Mouse (Mus musculus): ENCODE results near the gene Camkv.

DNA sequence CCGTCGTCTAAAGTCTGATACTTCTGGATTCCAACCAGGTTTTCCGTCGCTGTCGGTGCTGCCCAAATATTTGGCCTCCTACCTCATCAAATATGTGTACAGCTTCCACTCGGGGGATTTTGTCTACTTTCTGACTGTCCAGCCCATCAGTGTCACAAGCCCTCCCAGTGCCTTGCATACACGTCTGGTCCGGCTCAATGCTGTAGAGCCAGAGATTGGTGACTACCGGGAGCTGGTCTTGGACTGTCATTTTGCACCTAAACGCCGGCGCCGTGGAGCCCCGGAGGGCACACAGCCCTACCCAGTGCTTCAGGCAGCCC is 27.7 kb upstream of the Camkv start:
- no peak for TF ChIP-seq CTCF (IDR thresholded peaks at IDR 0.05; ENCODE audit: extremely low read depth, insufficient read depth, low read length)
- TF ChIP-seq POLR2A (IDR thresholded peaks at IDR 0.05; ENCODE audit: extremely low read depth, insufficient read depth, low read length), result no peak
